Mouse (Mus musculus): ENCODE data around the gene Egfl7. TPM values are rescaled to one million over a fixed set of nuclear protein-coding genes. Genes with fewer than 3 reads are reported as not detected.

Egfl7 gene
- polyA plus RNA-seq, 1 experiment from 2014 or later, result 52.8 TPM

GRCm38 (mm10) chr2:26582741-26583140, 2.9 kb downstream of the Egfl7 start:
- Histone ChIP-seq H3K4me3 (ENCODE audit: low read depth, low read length) (no peak overlapping the region), H3K4me2 (ENCODE audit: low read length) (no peak overlapping the region), H3K27me3 (replicated peaks; ENCODE audit: control insufficient read depth, insufficient read depth, low read length) (no peaks in the 10 kb centered on the region), H3K9ac (ENCODE audit: low read length) (no peak overlapping the region), H3K27ac (ENCODE audit: low read depth, low read length) (no peak overlapping the region), H3K4me1 (ENCODE audit: control insufficient read depth, insufficient read depth, low read length) (no peaks in the 10 kb centered on the region), H3K9me3 (replicated peaks; ENCODE audit: control insufficient read depth, low read length) (no peaks in the 10 kb centered on the region), H3K36me3 (ENCODE audit: control insufficient read depth, insufficient read depth, low read length) (no peaks in the 10 kb centered on the region)
- ATAC-seq (no peak), DNase-seq (ENCODE audit: low spot score) (peak; percentile 34)
- 69% methylated on average over 7 of the region's 7 CpGs for WGBS

- no peak overlapping the region for H3K27ac ChIP-seq (ENCODE audit: low read depth, low read length)
- no peak overlapping the region for H3K9ac ChIP-seq (ENCODE audit: low read length)
- no peak for DNase-seq (ENCODE audit: low spot score)
- H3K4me2 ChIP-seq (ENCODE audit: low read length), result no peak overlapping the region
- no peaks in the 10 kb centered on the region for H3K27me3 ChIP-seq (replicated peaks; ENCODE audit: control insufficient read depth, insufficient read depth, low read length)
- H3K9me3 ChIP-seq (replicated peaks; ENCODE audit: control insufficient read depth, low read length), result no peaks in the 10 kb centered on the region
- H3K4me1 ChIP-seq (ENCODE audit: control insufficient read depth, insufficient read depth, low read length), result no peaks in the 10 kb centered on the region
- no peak for ATAC-seq
- no peaks in the 10 kb centered on the region for H3K36me3 ChIP-seq (ENCODE audit: control insufficient read depth, insufficient read depth, low read length)
- WGBS, result 72% methylated on average over 11 of the region's 11 CpGs
- no peak overlapping the region for H3K4me3 ChIP-seq (ENCODE audit: low read depth, low read length)
Observed at GRCm38 (mm10) chr2:26583640-26584039, 3.8 kb downstream of the Egfl7 start.

GRCm38 (mm10) chr2:26585713-26586112, 5.9 kb downstream of the Egfl7 start:
- Histone ChIP-seq H3K9me3 (replicated peaks; ENCODE audit: control insufficient read depth, low read length) (no peaks in the 10 kb centered on the region), H3K36me3 (ENCODE audit: control insufficient read depth, insufficient read depth, low read length) (no peaks in the 10 kb centered on the region), H3K27me3 (replicated peaks; ENCODE audit: control insufficient read depth, insufficient read depth, low read length) (no peaks in the 10 kb centered on the region), H3K4me1 (ENCODE audit: control insufficient read depth, insufficient read depth, low read length) (no peaks in the 10 kb centered on the region), H3K4me3 (ENCODE audit: low read depth, low read length) (no peak overlapping the region; the same call in 1 of the 2 replicates), H3K27ac (ENCODE audit: low read depth, low read length) (peak overlapping the region; percentile 33), H3K9ac (ENCODE audit: low read length) (peak overlapping the region; percentile 40; the same call in 1 of the 2 replicates), H3K4me2 (ENCODE audit: low read length) (no peak overlapping the region)
- ATAC-seq, result no peak
- no peak for DNase-seq (ENCODE audit: low spot score)
- 62% methylated on average over 6 of the region's 6 CpGs for WGBS

- WGBS, result 1% methylated on average over 39 of the region's 65 CpGs
- peak within 1 kb of the TSS; percentile 66 for H3K4me2 ChIP-seq (ENCODE audit: low read length)
- peak within 1 kb of the TSS; percentile 60 for H3K9ac ChIP-seq (ENCODE audit: low read length)
- H3K4me1 ChIP-seq (ENCODE audit: control insufficient read depth, insufficient read depth, low read length), result no peaks in the 10 kb centered on the region
- no peaks in the 10 kb centered on the region for H3K27me3 ChIP-seq (replicated peaks; ENCODE audit: control insufficient read depth, insufficient read depth, low read length)
- H3K4me3 ChIP-seq (ENCODE audit: low read depth, low read length), result peak within 1 kb of the TSS; percentile 54
- no peaks in the 10 kb centered on the region for H3K9me3 ChIP-seq (replicated peaks; ENCODE audit: control insufficient read depth, low read length)
- H3K27ac ChIP-seq (ENCODE audit: low read depth, low read length), result peak within 1 kb of the TSS; percentile 33
- DNase-seq (ENCODE audit: low spot score), result peak; percentile 69
- no peaks in the 10 kb centered on the region for H3K36me3 ChIP-seq (ENCODE audit: control insufficient read depth, insufficient read depth, low read length)
- peak; percentile 84 for ATAC-seq
Observed at GRCm38 (mm10) chr2:26586294-26587043, 6.7 kb downstream of the Egfl7 start, which contains the start of gene Gm20532. Gm20532 (plus strand) TSS chr2:26586639.

GRCm38 (mm10) chr2:26587044-26587405, 7.2 kb downstream of the Egfl7 start:
- Histone ChIP-seq H3K4me1 (ENCODE audit: control insufficient read depth, insufficient read depth, low read length) (no peaks in the 10 kb centered on the region), H3K9ac (ENCODE audit: low read length) (peak overlapping the region; percentile 60), H3K4me3 (ENCODE audit: low read depth, low read length) (peak overlapping the region; percentile 54), H3K9me3 (replicated peaks; ENCODE audit: control insufficient read depth, low read length) (no peaks in the 10 kb centered on the region), H3K27ac (ENCODE audit: low read depth, low read length) (peak overlapping the region; percentile 24; the same call in 1 of the 2 replicates), H3K36me3 (ENCODE audit: control insufficient read depth, insufficient read depth, low read length) (no peaks in the 10 kb centered on the region), H3K4me2 (ENCODE audit: low read length) (peak overlapping the region; percentile 66), H3K27me3 (replicated peaks; ENCODE audit: control insufficient read depth, insufficient read depth, low read length) (no peaks in the 10 kb centered on the region)
- DNase-seq (ENCODE audit: low spot score) (peak; percentile 42), ATAC-seq (peak; percentile 59)
- WGBS, result 6% methylated on average over 11 of the region's 11 CpGs

GRCm38 (mm10) chr2:26588573-26588972, 8.8 kb downstream of the Egfl7 start:
- no peak overlapping the region for H3K4me3 ChIP-seq (ENCODE audit: low read depth, low read length)

GRCm38 (mm10) chr2:26589284-26589683, 9.5 kb downstream of the Egfl7 start:
- no peaks in the 10 kb centered on the region for H3K36me3 ChIP-seq (ENCODE audit: control insufficient read depth, insufficient read depth, low read length)
- no peak for DNase-seq (ENCODE audit: low spot score)
- no peak overlapping the region for H3K4me2 ChIP-seq (ENCODE audit: low read length)
- no peak overlapping the region for H3K27ac ChIP-seq (ENCODE audit: low read depth, low read length)
- 87% methylated on average over 10 of the region's 10 CpGs for WGBS
- no peak overlapping the region for H3K9ac ChIP-seq (ENCODE audit: low read length)
- no peak overlapping the region for H3K4me3 ChIP-seq (ENCODE audit: low read depth, low read length)
- no peaks in the 10 kb centered on the region for H3K27me3 ChIP-seq (replicated peaks; ENCODE audit: control insufficient read depth, insufficient read depth, low read length)
- no peaks in the 10 kb centered on the region for H3K9me3 ChIP-seq (replicated peaks; ENCODE audit: control insufficient read depth, low read length)
- H3K4me1 ChIP-seq (ENCODE audit: control insufficient read depth, insufficient read depth, low read length), result no peaks in the 10 kb centered on the region
- ATAC-seq, result no peak

More at GRCm38 (mm10) chr2:26588573-26588972, 8.8 kb downstream of the Egfl7 start:
- Histone ChIP-seq H3K27ac (ENCODE audit: low read depth, low read length) (peak overlapping the region; percentile 33; the same call in 1 of the 2 replicates), H3K36me3 (ENCODE audit: control insufficient read depth, insufficient read depth, low read length) (no peaks in the 10 kb centered on the region), H3K4me2 (ENCODE audit: low read length) (no peak overlapping the region), H3K9me3 (replicated peaks; ENCODE audit: control insufficient read depth, low read length) (no peaks in the 10 kb centered on the region), H3K27me3 (replicated peaks; ENCODE audit: control insufficient read depth, insufficient read depth, low read length) (no peaks in the 10 kb centered on the region), H3K9ac (ENCODE audit: low read length) (no peak overlapping the region; the same call in 1 of the 2 replicates), H3K4me1 (ENCODE audit: control insufficient read depth, insufficient read depth, low read length) (no peaks in the 10 kb centered on the region)
- no peak for ATAC-seq
- WGBS, result 56% methylated on average over 4 of the region's 4 CpGs
- no peak for DNase-seq (ENCODE audit: low spot score)

- Histone ChIP-seq H3K9ac (ENCODE audit: low read length) (no peak overlapping the region), H3K4me3 (ENCODE audit: low read depth, low read length) (no peak overlapping the region), H3K4me2 (ENCODE audit: low read length) (no peak overlapping the region), H3K36me3 (ENCODE audit: control insufficient read depth, insufficient read depth, low read length) (no peaks in the 10 kb centered on the region), H3K9me3 (replicated peaks; ENCODE audit: control insufficient read depth, low read length) (no peaks in the 10 kb centered on the region), H3K27me3 (replicated peaks; ENCODE audit: control insufficient read depth, insufficient read depth, low read length) (no peaks in the 10 kb centered on the region), H3K27ac (ENCODE audit: low read depth, low read length) (no peak overlapping the region), H3K4me1 (ENCODE audit: control insufficient read depth, insufficient read depth, low read length) (no peaks in the 10 kb centered on the region)
- DNase-seq (ENCODE audit: low spot score) (no peak), ATAC-seq (no peak)
- WGBS, result 93% methylated on average over 7 of the region's 7 CpGs
Observed at GRCm38 (mm10) chr2:26590282-26590681, 10.5 kb downstream of the Egfl7 start.

GRCm38 (mm10) chr2:26590962-26591361, 11.1 kb downstream of the Egfl7 start:
- Histone ChIP-seq H3K4me1 (ENCODE audit: control insufficient read depth, insufficient read depth, low read length) (no peaks in the 10 kb centered on the region), H3K27ac (ENCODE audit: low read depth, low read length) (no peak overlapping the region), H3K36me3 (ENCODE audit: control insufficient read depth, insufficient read depth, low read length) (no peaks in the 10 kb centered on the region), H3K4me3 (ENCODE audit: low read depth, low read length) (no peak overlapping the region), H3K4me2 (ENCODE audit: low read length) (no peak overlapping the region), H3K9me3 (replicated peaks; ENCODE audit: control insufficient read depth, low read length) (no peaks in the 10 kb centered on the region), H3K27me3 (replicated peaks; ENCODE audit: control insufficient read depth, insufficient read depth, low read length) (no peaks in the 10 kb centered on the region), H3K9ac (ENCODE audit: low read length) (no peak overlapping the region)
- DNase-seq (ENCODE audit: low spot score) (no peak), ATAC-seq (no peak)
- 86% methylated on average over 7 of the region's 7 CpGs for WGBS

Data from forebrain, embryonic 14.5 days (tissue).